Mouse (Mus musculus): Measurements from ENCODE around the gene Mocs2. TPM values are rescaled to one million over a fixed set of nuclear protein-coding genes. Genes with fewer than 3 reads are reported as not detected.

Mocs2 gene
- polyA plus RNA-seq, 1 experiment from 2014 or later, result 71.3 TPM

DNA sequence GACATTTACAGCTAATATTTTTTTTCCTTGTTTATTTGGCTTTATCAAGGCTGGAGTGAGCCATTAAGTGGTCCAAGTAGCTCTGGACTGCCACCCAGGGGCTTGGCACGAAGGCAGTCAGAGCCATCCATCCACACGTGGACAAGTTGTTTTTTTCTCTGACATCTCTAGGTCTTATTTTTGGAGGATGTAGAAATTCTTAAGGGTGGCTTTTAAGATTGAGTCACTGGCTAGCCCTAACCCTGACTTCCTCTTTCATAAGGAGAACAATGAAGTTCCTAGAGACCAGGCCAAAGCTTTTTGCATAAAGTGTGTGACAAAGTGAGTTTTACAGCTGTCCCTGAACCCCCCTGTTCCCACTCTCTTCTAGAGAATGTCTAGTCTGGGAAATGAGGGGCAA is 16.5 kb downstream of the Mocs2 start:
- no peaks in the 10 kb centered on the region for H3K27me3 ChIP-seq (ENCODE audit: low read depth, poor library complexity, severe bottlenecking)
- 72% methylated on average over 2 of the region's 2 CpGs for WGBS
- 0 out of 2 replicates have a peak, but pooled peaks cover 6% of the 10 kb centered on the region for H3K4me1 ChIP-seq
- H3K27ac ChIP-seq (replicated peaks), result no peak overlapping the region
- DNase-seq (ENCODE audit: low spot score), result no peak
- H3K4me3 ChIP-seq, result no peak overlapping the region
- H3K9me3 ChIP-seq (replicated peaks), result no peaks in the 10 kb centered on the region
- peaks cover 9% of the 10 kb centered on the region; the same call in 1 of the 2 replicates for H3K36me3 ChIP-seq

DNA sequence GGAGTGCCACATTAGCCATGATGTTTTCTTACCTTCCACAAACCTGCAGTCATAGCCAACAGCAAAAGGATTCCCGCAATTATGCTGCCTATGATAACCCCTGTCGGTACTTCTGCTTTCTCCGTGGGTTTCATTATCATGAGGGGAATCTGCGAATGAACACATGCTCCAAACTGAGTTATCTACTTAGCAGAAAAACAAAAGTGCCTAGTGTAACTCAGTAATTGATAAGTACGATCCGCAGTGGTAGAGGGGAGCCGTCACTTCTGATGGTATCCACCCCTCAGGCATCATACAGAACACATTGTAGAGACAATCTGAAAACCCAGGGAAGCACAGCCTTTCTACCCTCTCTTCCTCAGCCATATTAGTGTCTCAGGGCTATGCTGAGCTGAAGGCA is 19.0 kb downstream of the Mocs2 start:
- H3K4me3 ChIP-seq, result no peak overlapping the region
- 87% methylated on average over 7 of the region's 7 CpGs for WGBS
- DNase-seq (ENCODE audit: low spot score), result no peak

DNA sequence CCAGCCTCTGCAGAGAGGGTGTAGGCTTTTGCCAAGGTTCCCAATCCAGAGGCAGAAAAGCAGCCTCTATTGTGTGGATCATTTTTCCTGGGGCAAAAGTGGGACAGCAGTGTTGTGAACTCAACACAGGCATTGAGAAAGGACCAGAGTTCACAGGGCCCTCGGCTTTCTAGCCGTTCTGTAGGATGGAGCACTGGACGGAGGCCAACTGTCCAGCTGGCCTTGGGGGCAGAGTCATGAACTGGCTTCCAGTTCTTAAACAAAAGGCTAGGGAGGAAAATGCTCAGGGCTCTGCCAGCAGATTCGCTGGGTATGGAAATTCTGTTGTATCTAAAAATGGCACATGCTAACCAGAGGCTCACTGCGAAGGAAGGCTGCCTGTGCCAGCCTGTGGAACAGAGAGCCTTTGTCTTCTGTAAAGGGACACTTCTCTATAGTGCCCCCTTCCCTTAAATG is 20.5 kb downstream of the Mocs2 start:
- H3K4me1 ChIP-seq, result peaks cover 15% of the 10 kb centered on the region
- no peaks in the 10 kb centered on the region for H3K36me3 ChIP-seq
- H3K27me3 ChIP-seq (ENCODE audit: low read depth, poor library complexity, severe bottlenecking), result no peaks in the 10 kb centered on the region
- H3K9me3 ChIP-seq (replicated peaks), result no peaks in the 10 kb centered on the region
- no peak for DNase-seq (ENCODE audit: low spot score)
- no peak overlapping the region; the same call in 1 of the 2 replicates for H3K27ac ChIP-seq (replicated peaks)
- no peak overlapping the region for H3K4me3 ChIP-seq
- 85% methylated on average over 5 of the region's 5 CpGs for WGBS

More for the DNA sequence above, 19.0 kb downstream of the Mocs2 start:
- Histone ChIP-seq H3K27me3 (ENCODE audit: low read depth, poor library complexity, severe bottlenecking) (no peaks in the 10 kb centered on the region), H3K9me3 (replicated peaks) (no peaks in the 10 kb centered on the region), H3K36me3 (no peaks in the 10 kb centered on the region), H3K4me1 (peaks cover 15% of the 10 kb centered on the region), H3K27ac (replicated peaks) (no peak overlapping the region)

DNA sequence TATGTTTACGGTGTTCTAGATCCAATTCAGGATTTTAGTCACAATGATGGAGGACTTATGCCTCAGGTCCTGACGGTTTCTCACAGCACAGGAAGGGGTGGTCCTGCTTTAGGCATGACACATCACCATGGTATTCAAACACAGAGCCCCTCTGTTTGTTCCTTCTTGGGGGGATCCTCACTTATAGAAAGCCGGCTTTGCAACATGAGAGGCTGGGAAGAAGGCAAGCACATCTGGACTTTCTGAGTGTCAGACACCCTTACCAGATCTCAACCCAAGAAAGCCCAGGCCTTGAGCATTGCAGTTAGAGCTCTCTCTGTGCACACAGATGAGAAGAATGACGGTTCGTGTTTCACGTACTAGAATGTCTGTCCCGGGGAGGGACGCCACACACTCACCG is 21.1 kb downstream of the Mocs2 start:
- Histone ChIP-seq H3K27me3 (ENCODE audit: low read depth, poor library complexity, severe bottlenecking) (no peaks in the 10 kb centered on the region), H3K4me1 (peaks cover 15% of the 10 kb centered on the region), H3K4me3 (no peak overlapping the region), H3K27ac (replicated peaks) (no peak overlapping the region), H3K9me3 (replicated peaks) (no peaks in the 10 kb centered on the region), H3K36me3 (no peaks in the 10 kb centered on the region)
- no peak for DNase-seq (ENCODE audit: low spot score)
- 89% methylated on average over 9 of the region's 9 CpGs for WGBS

DNA sequence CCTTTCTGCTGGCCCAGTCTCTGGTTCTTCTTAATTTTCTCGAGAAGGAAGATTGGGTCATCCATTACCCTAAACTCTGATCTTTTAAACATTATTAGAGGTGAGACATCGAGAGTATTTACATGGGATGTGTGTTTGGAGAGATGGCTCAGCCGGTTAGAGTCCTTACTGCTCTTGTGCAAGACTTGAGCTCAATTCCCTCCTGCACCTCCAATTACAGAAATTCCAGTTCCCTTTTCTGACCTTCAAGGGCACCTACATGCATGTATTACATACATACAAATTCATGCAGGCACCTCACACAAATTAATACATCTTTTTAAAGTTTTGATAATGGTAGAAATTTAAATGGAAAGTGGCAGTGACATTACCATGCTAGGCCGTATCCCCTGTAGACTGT is 22.5 kb downstream of the Mocs2 start:
- H3K27me3 ChIP-seq (ENCODE audit: low read depth, poor library complexity, severe bottlenecking), result no peaks in the 10 kb centered on the region
- H3K4me1 ChIP-seq, result peaks cover 15% of the 10 kb centered on the region
- DNase-seq (ENCODE audit: low spot score), result no peak
- no peak overlapping the region for H3K27ac ChIP-seq (replicated peaks)
- no peak overlapping the region for H3K4me3 ChIP-seq
- H3K36me3 ChIP-seq, result no peaks in the 10 kb centered on the region
- WGBS, result 90% methylated on average over 4 of the region's 4 CpGs
- H3K9me3 ChIP-seq (replicated peaks), result no peaks in the 10 kb centered on the region

DNA sequence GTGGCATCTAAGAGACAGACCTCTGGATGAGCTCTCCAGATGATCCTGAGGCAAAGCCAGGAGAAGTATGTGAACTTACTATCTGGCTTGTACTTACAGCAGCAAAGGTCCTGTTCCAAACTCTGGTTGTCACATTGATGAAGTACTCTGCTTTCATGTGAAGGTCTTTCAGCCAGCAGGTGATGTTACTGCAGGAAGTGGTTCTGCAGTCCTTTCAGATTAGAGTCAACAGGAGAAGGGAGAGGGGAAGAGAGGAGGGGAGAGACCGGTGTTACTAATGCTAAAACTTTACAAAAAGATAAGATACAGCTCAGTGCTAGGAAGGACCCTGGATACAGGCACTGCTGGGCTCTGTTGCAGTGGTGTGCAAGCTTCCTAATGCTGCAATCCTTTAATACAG is 25.3 kb downstream of the Mocs2 start:
- H3K27ac ChIP-seq (replicated peaks), result no peak overlapping the region
- no peaks in the 10 kb centered on the region for H3K9me3 ChIP-seq (replicated peaks)
- H3K4me1 ChIP-seq, result peaks cover 19% of the 10 kb centered on the region
- no peaks in the 10 kb centered on the region for H3K36me3 ChIP-seq
- WGBS, result 88% methylated on average over 1 of the region's 1 CpGs
- H3K4me3 ChIP-seq, result no peak overlapping the region
- DNase-seq (ENCODE audit: low spot score), result no peak
- no peaks in the 10 kb centered on the region for H3K27me3 ChIP-seq (ENCODE audit: low read depth, poor library complexity, severe bottlenecking)

DNA sequence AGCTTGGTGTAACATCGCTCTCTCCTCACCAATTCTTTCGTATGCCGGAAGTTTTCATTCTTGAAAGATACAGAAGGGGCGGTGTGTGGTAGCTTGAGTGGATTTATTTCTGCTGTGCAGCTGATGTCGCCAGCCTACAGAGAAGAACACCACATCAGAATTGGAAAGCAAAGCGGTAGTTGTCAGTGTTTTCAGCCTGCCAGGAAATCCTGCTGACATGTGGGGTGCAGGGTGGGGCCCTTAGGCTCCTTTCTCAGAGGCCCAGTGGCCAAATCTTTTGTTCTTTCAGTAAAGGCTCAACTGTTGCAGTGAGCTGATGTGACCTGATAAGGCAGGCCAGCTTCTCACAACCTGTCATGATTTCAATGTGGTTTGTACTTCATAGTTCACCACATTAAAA is 27.8 kb downstream of the Mocs2 start:
- Histone ChIP-seq H3K4me3 (no peak overlapping the region), H3K36me3 (no peaks in the 10 kb centered on the region), H3K4me1 (peaks cover 12% of the 10 kb centered on the region), H3K27ac (replicated peaks) (no peak overlapping the region), H3K9me3 (replicated peaks) (no peaks in the 10 kb centered on the region), H3K27me3 (ENCODE audit: low read depth, poor library complexity, severe bottlenecking) (no peaks in the 10 kb centered on the region)
- no peak for DNase-seq (ENCODE audit: low spot score)
- 91% methylated on average over 6 of the region's 6 CpGs for WGBS

DNA sequence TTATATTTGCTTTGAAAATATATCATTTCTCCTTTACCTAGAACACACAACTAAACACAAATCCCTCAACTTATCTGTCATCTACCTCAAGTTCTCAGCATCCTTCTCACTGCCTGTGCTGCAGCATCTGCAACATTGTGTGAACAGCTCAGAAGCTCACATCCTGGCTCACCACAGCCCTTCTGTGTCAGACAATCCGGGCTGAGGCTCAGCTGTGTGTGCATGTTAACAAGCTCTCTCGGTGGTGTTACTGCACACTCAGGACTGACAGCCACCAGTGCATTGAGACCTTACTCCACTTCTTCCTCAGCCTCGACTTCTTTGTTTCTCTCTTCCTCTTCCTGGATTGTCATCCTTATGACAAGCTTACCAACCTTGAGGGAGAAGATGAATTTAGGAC is 30.9 kb downstream of the Mocs2 start:
- WGBS, result 88% methylated on average over 3 of the region's 3 CpGs
- H3K27ac ChIP-seq (replicated peaks), result no peak overlapping the region
- no peak overlapping the region for H3K4me3 ChIP-seq
- no peak for DNase-seq (ENCODE audit: low spot score)
- H3K4me1 ChIP-seq, result peaks cover 4% of the 10 kb centered on the region; the same call in 1 of the 2 replicates
- no peaks in the 10 kb centered on the region for H3K9me3 ChIP-seq (replicated peaks)
- no peaks in the 10 kb centered on the region for H3K36me3 ChIP-seq
- no peaks in the 10 kb centered on the region for H3K27me3 ChIP-seq (ENCODE audit: low read depth, poor library complexity, severe bottlenecking)

DNA sequence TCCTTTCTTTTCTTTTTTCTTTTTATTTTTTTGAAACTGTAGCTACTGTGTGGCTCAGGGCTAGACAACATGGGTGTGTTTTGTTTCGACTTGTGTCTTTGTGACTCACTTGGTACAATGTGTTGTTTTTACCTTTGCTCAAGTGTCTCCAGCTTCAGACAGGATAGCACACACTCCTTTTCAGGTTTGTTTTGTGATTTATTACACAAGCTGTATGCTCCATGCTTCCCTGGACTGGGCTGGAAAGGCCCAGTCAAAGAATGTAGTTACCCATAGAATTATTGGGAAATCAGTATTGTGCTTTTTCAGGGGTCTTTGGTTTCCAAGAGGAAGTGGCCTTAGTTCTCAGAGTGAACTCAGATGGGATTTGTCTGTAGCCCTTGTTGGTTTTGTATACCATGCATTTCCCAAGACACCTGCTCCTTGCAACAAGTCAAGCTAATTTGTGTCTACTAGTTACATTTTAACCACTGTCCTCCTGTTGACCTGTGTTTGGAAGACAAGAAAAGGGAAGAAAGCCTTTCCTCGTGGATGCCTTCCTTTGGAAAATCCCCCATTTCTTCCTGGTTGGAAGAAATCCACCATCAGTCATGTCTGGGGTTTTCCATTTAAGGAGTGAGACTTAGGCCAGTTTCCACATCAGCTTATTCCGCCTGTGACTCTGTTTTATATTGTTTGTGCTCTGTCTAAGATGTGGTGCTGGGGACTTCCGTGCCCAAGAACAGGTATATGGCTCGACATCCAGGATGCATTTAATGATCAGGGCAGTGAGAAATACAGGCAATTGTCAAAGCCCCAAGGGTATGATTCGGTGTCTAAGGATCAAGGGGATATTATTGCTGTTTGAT is 34.5 kb downstream of the Mocs2 start:
- no peaks in the 10 kb centered on the region for H3K36me3 ChIP-seq
- H3K4me3 ChIP-seq, result no peak overlapping the region
- H3K4me1 ChIP-seq, result peaks cover 13% of the 10 kb centered on the region
- 85% methylated on average over 6 of the region's 6 CpGs for WGBS
- no peak for DNase-seq (ENCODE audit: low spot score)
- H3K27me3 ChIP-seq (ENCODE audit: low read depth, poor library complexity, severe bottlenecking), result no peaks in the 10 kb centered on the region
- no peak overlapping the region for H3K27ac ChIP-seq (replicated peaks)
- no peaks in the 10 kb centered on the region for H3K9me3 ChIP-seq (replicated peaks)

DNA sequence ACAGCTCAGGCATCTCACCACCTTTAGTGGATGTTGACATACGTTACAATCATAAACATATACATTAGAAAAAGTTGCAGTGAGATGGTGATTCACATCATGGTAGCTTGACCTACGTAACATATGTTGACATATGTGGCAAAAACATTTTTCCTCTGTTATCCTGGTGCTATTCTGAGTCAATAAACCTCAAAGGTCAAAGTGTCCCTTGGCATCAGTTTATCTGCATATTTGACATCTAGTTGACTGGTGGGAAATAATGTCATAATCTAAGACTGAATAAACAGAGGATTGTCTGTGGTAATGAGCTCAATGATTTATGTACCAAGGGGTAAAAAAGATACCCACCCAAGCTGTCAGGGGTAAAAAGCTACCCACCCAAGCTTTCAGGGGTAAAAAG is 35.1 kb downstream of the Mocs2 start:
- Histone ChIP-seq H3K4me1 (peaks cover 13% of the 10 kb centered on the region), H3K9me3 (replicated peaks) (no peaks in the 10 kb centered on the region), H3K27ac (replicated peaks) (no peak overlapping the region), H3K36me3 (no peaks in the 10 kb centered on the region), H3K27me3 (ENCODE audit: low read depth, poor library complexity, severe bottlenecking) (no peaks in the 10 kb centered on the region), H3K4me3 (no peak overlapping the region)
- no peak for DNase-seq (ENCODE audit: low spot score)
- 94% methylated on average over 2 of the region's 2 CpGs for whole genome bisulfite sequencing

DNA sequence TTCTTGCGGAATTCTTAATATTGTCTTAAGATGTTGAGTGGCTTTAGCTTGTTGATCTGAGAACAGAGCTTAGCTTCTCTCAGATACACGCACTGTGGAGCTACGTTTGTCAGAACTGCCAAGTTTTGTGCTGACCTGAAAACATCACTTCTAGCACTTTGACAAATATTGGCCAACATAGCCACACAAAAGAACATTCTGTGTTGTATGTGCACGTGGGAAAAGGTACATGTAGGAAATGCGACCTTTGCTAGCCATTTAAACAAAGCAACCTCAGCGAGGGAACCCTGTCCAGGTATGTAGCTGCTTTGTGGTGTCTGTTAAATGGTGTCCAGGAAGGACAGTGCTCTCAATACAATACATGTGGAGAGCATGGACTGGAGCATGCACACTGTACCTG is 36.0 kb downstream of the Mocs2 start:
- Histone ChIP-seq H3K27ac (replicated peaks) (no peak overlapping the region), H3K27me3 (ENCODE audit: low read depth, poor library complexity, severe bottlenecking) (no peaks in the 10 kb centered on the region), H3K4me1 (peaks cover 13% of the 10 kb centered on the region), H3K9me3 (replicated peaks) (no peaks in the 10 kb centered on the region), H3K4me3 (no peak overlapping the region), H3K36me3 (no peaks in the 10 kb centered on the region)
- WGBS, result 91% methylated on average over 6 of the region's 6 CpGs
- DNase-seq (ENCODE audit: low spot score), result no peak

DNA sequence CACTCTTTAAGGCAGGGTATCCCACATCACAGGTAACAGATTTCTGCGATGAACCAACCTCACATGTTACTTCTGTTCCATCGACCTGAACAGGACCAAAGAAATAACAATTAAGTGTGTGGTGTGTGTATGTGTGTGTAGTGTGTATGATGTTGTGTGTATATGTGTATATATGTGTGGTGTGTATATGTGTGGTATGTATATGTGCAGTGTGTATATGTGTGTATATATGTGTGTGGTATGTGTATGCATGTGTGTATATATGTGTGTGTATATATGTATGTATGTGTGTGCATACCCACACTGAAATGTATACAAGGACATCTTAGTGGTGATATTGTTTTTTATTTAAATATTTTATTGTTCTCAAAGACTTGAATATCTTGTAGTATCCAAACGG is 36.4 kb downstream of the Mocs2 start:
- Histone ChIP-seq H3K4me1 (peaks cover 13% of the 10 kb centered on the region), H3K4me3 (no peak overlapping the region), H3K36me3 (no peaks in the 10 kb centered on the region), H3K27ac (replicated peaks) (no peak overlapping the region), H3K27me3 (ENCODE audit: low read depth, poor library complexity, severe bottlenecking) (no peaks in the 10 kb centered on the region), H3K9me3 (replicated peaks) (no peaks in the 10 kb centered on the region)
- WGBS, result 97% methylated on average over 3 of the region's 3 CpGs
- no peak for DNase-seq (ENCODE audit: low spot score)

DNA sequence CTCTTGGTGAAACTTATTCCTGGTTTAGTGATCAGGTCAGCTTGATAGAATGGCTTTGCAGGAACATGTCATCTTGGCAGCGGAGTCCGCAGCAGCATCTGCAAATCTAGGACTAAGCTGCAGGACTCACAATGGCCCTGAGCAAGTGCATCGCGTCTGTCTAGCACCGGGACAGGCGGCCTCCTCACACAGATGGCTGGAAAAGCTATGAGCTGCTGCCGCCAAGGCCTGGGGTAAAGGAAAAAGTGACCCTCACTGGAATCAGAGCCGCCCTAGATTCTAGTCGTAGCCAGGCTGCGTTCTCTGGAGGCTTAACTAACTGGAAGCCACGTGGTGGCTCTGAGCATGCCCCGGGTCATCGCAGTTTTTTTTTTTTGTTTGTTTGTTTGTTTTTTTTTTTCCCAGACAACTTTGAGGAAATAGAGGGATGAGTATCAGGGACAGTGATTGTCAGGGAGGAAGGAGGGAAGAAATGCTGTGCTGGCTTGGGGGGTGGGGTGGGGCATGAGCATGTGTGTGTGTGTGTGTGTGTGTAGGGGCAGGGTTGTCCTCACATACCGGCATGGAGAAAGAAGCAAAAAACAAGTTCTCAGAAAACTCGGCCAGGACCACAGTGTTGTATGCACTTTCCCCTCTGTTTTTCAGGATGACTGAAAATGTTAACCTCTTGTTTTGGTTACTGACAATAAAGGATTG is 37.7 kb downstream of the Mocs2 start:
- Histone ChIP-seq H3K9me3 (replicated peaks) (no peaks in the 10 kb centered on the region), H3K36me3 (no peaks in the 10 kb centered on the region), H3K4me1 (peaks cover 13% of the 10 kb centered on the region), H3K27me3 (ENCODE audit: low read depth, poor library complexity, severe bottlenecking) (no peaks in the 10 kb centered on the region), H3K27ac (replicated peaks) (peak overlapping the region; percentile 76), H3K4me3 (peak overlapping the region; percentile 34)
- DNase-seq (ENCODE audit: low spot score), result peak; percentile 44
- 25% methylated on average over 15 of the region's 15 CpGs for WGBS

Measured in midbrain, embryonic 10.5 days (tissue).